8 mouse cellular contexts compared by ENCODE assay signal in genomic region chr5:121835949-121836691, GRCm38 (mm10). TPM values are rescaled to one million over a fixed set of nuclear protein-coding genes. Genes with fewer than 3 reads are reported as not detected.
A peak's percentile ranks its signal among the peaks of the same experiment; 100 is the strongest.
DNase-seq lines count a peak whose midpoint lies in the region; ATAC-seq and TF ChIP-seq lines count a peak whose summit lies in the region.

No protein-coding gene starts in this region.

- H3K9me3 ChIP-seq in ES-E14 (ENCODE audit: control insufficient read depth, insufficient read depth, low read depth, low read length), result no peaks in the 10 kb centered on the region
- H3K9me3 ChIP-seq in forebrain, embryonic 16.5 days (ENCODE audit: control insufficient read depth, low read length), result peaks cover 1% of the 10 kb centered on the region; the same call in 1 of the 2 replicates
- H3K9me3 ChIP-seq in intestine, embryonic 14.5 days (ENCODE audit: control insufficient read depth, low read length), result no peaks in the 10 kb centered on the region
- H3K9me3 ChIP-seq in lung, embryonic 16.5 days (ENCODE audit: control insufficient read depth, low read length), result no peaks in the 10 kb centered on the region

- H3K9ac ChIP-seq in ES-E14 (ENCODE audit: insufficient read depth, low read depth, low read length, poor library complexity, severe bottlenecking), result peak overlapping the region; percentile 92
- peak overlapping the region; percentile 79 for H3K9ac ChIP-seq in forebrain, embryonic 16.5 days (replicated peaks; ENCODE audit: low read depth, low read length)
- H3K9ac ChIP-seq in intestine, embryonic 14.5 days (ENCODE audit: low read length), result peak overlapping the region; percentile 74
- peak overlapping the region; percentile 88 for H3K9ac ChIP-seq in lung, embryonic 16.5 days (ENCODE audit: low read length)

- H3K27ac ChIP-seq in ES-E14 (ENCODE audit: insufficient read depth, low read depth, low read length, poor library complexity, severe bottlenecking), result no peak overlapping the region
- no peak overlapping the region for H3K27ac ChIP-seq in forebrain, embryonic 16.5 days (ENCODE audit: low read length)
- H3K27ac ChIP-seq in intestine, embryonic 14.5 days (ENCODE audit: low read depth), result peak overlapping the region; percentile 75
- H3K27ac ChIP-seq in lung, embryonic 16.5 days (ENCODE audit: low read length), result peak overlapping the region; percentile 80
- H3K27ac ChIP-seq in spleen, adult 2 months (ENCODE audit: insufficient read depth, low read length), result peak overlapping the region; percentile 99

- peak overlapping the region; percentile 89 to 92 for H3K4me3 ChIP-seq in ES-E14 (ENCODE audit: insufficient read depth in 1 of 2, low read depth in 1 of 2, low read length in 2 of 2, poor library complexity in 1 of 2, severe bottlenecking in 1 of 2)
- H3K4me3 ChIP-seq in forebrain, embryonic 16.5 days (replicated peaks; ENCODE audit: low read length), result peak overlapping the region; percentile 58
- peak overlapping the region; percentile 73 for H3K4me3 ChIP-seq in intestine, embryonic 14.5 days (ENCODE audit: low read depth, low read length)
- H3K4me3 ChIP-seq in lung, embryonic 16.5 days (ENCODE audit: low read length), result peak overlapping the region; percentile 82
- H3K4me3 ChIP-seq in spleen, adult 2 months (ENCODE audit: extremely low read depth, insufficient read depth, insufficient read length), result peak overlapping the region; percentile 74

- 0% methylated on average over 40 of the region's 51 CpGs for WGBS in forebrain, embryonic 16.5 days
- WGBS in intestine, embryonic 14.5 days, result under 1% methylated on average over 51 of the region's 51 CpGs
- WGBS in lung, embryonic 16.5 days, result 1% methylated on average over 47 of the region's 51 CpGs
- WGBS in spleen, adult 2 months, result 2% methylated on average over 49 of the region's 51 CpGs

- no peak for TF ChIP-seq CTCF in spleen, adult 2 months (IDR thresholded peaks at IDR 0.05; ENCODE audit: extremely low read depth, insufficient read depth, insufficient read length, insufficient replicate concordance)

- peak; percentile 24; the same call in 1 of the 2 replicates for TF ChIP-seq POLR2A in spleen, adult 2 months (IDR thresholded peaks at IDR 0.05; ENCODE audit: low read depth, low read length)

- in situ Hi-C loops in ES-E14 (cut with MboI; ENCODE audit: low sequenced_read_pairs in 2 of 2, unreplicated experiment in 2 of 2), result no loop called here

- peak; percentile 15; the same call in 1 of the 2 replicates for ATAC-seq in forebrain, embryonic 16.5 days
- ATAC-seq in intestine, embryonic 14.5 days (replicated peaks; ENCODE audit: low FRiP score, low TSS enrichment, low read depth), result peak; percentile 13; the same call in 1 of the 2 replicates
- no peak for ATAC-seq in lung, embryonic 16.5 days (ENCODE audit: low read depth)

- H3K4me2 ChIP-seq in forebrain, embryonic 16.5 days (ENCODE audit: low read length), result peak overlapping the region; percentile 97
- peak overlapping the region; percentile 63 for H3K4me2 ChIP-seq in intestine, embryonic 14.5 days (ENCODE audit: low read length)
- H3K4me2 ChIP-seq in lung, embryonic 16.5 days (ENCODE audit: low read depth, low read length), result peak overlapping the region; percentile 85

- H3K4me1 ChIP-seq in ES-E14 (ENCODE audit: control insufficient read depth in 2 of 2, insufficient read depth in 2 of 2, low read length in 2 of 2, poor library complexity in 1 of 2), result peaks cover 3 to 26% of the 10 kb centered on the region in 2 experiments
- H3K4me1 ChIP-seq in forebrain, embryonic 16.5 days (replicated peaks; ENCODE audit: control insufficient read depth, insufficient read depth, low read length), result peaks cover 35% of the 10 kb centered on the region
- peaks cover 46% of the 10 kb centered on the region for H3K4me1 ChIP-seq in intestine, embryonic 14.5 days (replicated peaks; ENCODE audit: control insufficient read depth, insufficient read depth, low read length)
- peaks cover 52% of the 10 kb centered on the region for H3K4me1 ChIP-seq in lung, embryonic 16.5 days (replicated peaks; ENCODE audit: control insufficient read depth, insufficient read depth, low read length)
- H3K4me1 ChIP-seq in spleen, adult 2 months (ENCODE audit: control insufficient read depth, insufficient read depth, insufficient read length), result peaks cover 27% of the 10 kb centered on the region; the same call in 1 of the 2 replicates

- H3K36me3 ChIP-seq in ES-E14 (ENCODE audit: control insufficient read depth, insufficient read depth, low read length, poor library complexity, severe bottlenecking), result no peaks in the 10 kb centered on the region; the same call in 1 of the 2 replicates
- H3K36me3 ChIP-seq in forebrain, embryonic 16.5 days (ENCODE audit: control insufficient read depth, insufficient read depth), result no peaks in the 10 kb centered on the region
- no peaks in the 10 kb centered on the region for H3K36me3 ChIP-seq in intestine, embryonic 14.5 days (ENCODE audit: control insufficient read depth, insufficient read depth, low read length)
- no peaks in the 10 kb centered on the region for H3K36me3 ChIP-seq in lung, embryonic 16.5 days (ENCODE audit: control insufficient read depth, insufficient read depth, low read length)
- H3K36me3 ChIP-seq in spleen, adult 2 months (ENCODE audit: control insufficient read depth, insufficient read depth, low read length), result no peaks in the 10 kb centered on the region

- DNase-seq in kidney, adult 11 months, result peak; percentile 37
- DNase-seq in kidney, postnatal 25 days, result no peak
- no peak for DNase-seq in ES-E14 (ENCODE audit: low read depth, low spot score)
- DNase-seq in intestine, embryonic 14.5 days (ENCODE audit: low spot score), result peak; percentile 88
- peak; percentile 75 to 87 for DNase-seq in spleen, adult 2 months (ENCODE audit: low read depth in 1 of 2, low spot score in 2 of 2)
- DNase-seq in urinary bladder, postnatal 36 days (ENCODE audit: low spot score in 2 of 2), result no peak

- peaks cover 24% of the 10 kb centered on the region for H3K27me3 ChIP-seq in forebrain, embryonic 16.5 days (replicated peaks; ENCODE audit: control insufficient read depth, insufficient read depth, low read length)
- H3K27me3 ChIP-seq in intestine, embryonic 14.5 days (replicated peaks; ENCODE audit: control insufficient read depth, insufficient read depth, low read length), result 0 out of 2 replicates have a peak, but pooled peaks cover 4% of the 10 kb centered on the region
- no peaks in the 10 kb centered on the region for H3K27me3 ChIP-seq in lung, embryonic 16.5 days (ENCODE audit: control insufficient read depth, insufficient read depth, low read depth, low read length)
- H3K27me3 ChIP-seq in spleen, adult 2 months (ENCODE audit: control insufficient read depth, insufficient read depth, low read length), result no peaks in the 10 kb centered on the region

TF ChIP-seq in ES-E14, 5 proteins besides CTCF, POLR2A, EP300 and RAD21:
- TF ChIP-seq MAFK (IDR thresholded peaks at IDR 0.05; ENCODE audit: insufficient read depth, low read depth, low read length) (no peak), ZC3H11A (IDR thresholded peaks at IDR 0.05; ENCODE audit: borderline replicate concordance, low read depth, low read length) (no peak), HCFC1 (IDR thresholded peaks at IDR 0.05; ENCODE audit: borderline replicate concordance, insufficient read depth, low read length) (peak; percentile 50; the same call in 1 of the 2 replicates)

RNA-seq across cellular contexts. Expression of gene Sh2b3, which starts 1.3 kb away (rescaled TPM):
- 9.1 and 10.5 TPM in 2 replicates for total RNA-seq in ES-E14 (2012; rRNA removed)
- polyA plus RNA-seq in forebrain, embryonic 16.5 days (2015; fragmentation: Nextera tagmentation; extraction: Ambion mirVana), result 5.5 and 5.9 TPM in 2 replicates
- 15.4 and 16.3 TPM in 2 replicates for polyA plus RNA-seq in intestine, embryonic 14.5 days (2014; fragmentation: Nextera tagmentation; extraction: Ambion mirVana)
- polyA plus RNA-seq in lung, embryonic 16.5 days (2015; fragmentation: Nextera tagmentation; extraction: Ambion mirVana), result 15.9 and 16.9 TPM in 2 replicates
- 118 and 259 TPM in 2 replicates for polyA plus RNA-seq in spleen, adult 2 months (2012; rRNA removed)

RNA-seq across cellular contexts. Expression of gene Pheta1, which starts 12.7 kb away (rescaled TPM):
- total RNA-seq in ES-E14 (2012; rRNA removed), result 13.4 and 13.6 TPM in 2 replicates
- 55.7 TPM in 2 replicates for polyA plus RNA-seq in forebrain, embryonic 16.5 days (2015; fragmentation: Nextera tagmentation; extraction: Ambion mirVana)
- polyA plus RNA-seq in intestine, embryonic 14.5 days (2014; fragmentation: Nextera tagmentation; extraction: Ambion mirVana), result 23.3 and 24.4 TPM in 2 replicates
- polyA plus RNA-seq in lung, embryonic 16.5 days (2015; fragmentation: Nextera tagmentation; extraction: Ambion mirVana), result 23.0 and 23.2 TPM in 2 replicates
- 5.1 and 5.9 TPM in 2 replicates for polyA plus RNA-seq in spleen, adult 2 months (2012; rRNA removed)

Comparison
In these comparisons a context has a peak if more than half of its experiments do, and no peak if none do; other contexts are left out.
1. DNase-seq: peak in kidney, adult 11 months (single experiment), intestine, embryonic 14.5 days (single experiment) and spleen, adult 2 months (2 of 2); none in kidney, postnatal 25 days (0 of 2), ES-E14 (single experiment) and urinary bladder, postnatal 36 days (0 of 2).
2. H3K27ac ChIP-seq: peak in intestine, embryonic 14.5 days (single experiment), lung, embryonic 16.5 days (single experiment) and spleen, adult 2 months (single experiment); none in ES-E14 (single experiment) and forebrain, embryonic 16.5 days (single experiment).
3. Peak in every context shown above with its lines, with median percentiles within 50 percentile points of each other: H3K4me3 ChIP-seq, H3K9ac ChIP-seq and H3K4me2 ChIP-seq.